Mouse (Mus musculus) CD4-positive helper T cell, adult 2 months (primary cell): ENCODE data around the gene Ltbp2.

Experiments used
- DNase-seq: peaks from one replicate; pipeline ENCODE4 v3.0.0-alpha.2; 2012; ENCODE audit warnings: low read depth, missing footprints, low spot score

Gene Ltbp2

DNA sequence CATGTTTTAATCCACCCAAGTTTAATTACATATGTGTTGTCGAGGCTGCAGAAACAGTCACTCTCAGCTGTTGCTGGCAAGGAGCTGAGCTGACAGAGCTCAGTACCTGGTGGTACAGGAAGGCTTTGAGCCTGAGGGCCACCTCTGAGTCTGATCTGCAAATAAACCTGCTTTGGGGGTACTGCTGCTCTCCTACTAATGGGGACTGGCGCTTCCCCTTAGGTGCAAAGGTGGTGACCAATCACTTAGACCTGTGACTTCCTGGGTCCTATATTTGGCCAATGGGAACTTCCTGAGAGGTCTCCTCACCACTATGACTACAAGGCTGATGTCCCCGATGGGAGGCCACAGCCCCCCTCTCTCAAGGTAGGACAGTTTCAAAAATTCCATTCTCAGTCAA lies 35.6 kb downstream of the Ltbp2 start:
- no peak for DNase-seq

- no peak for DNase-seq
Observed at GRCm38 (mm10) chr12:84839965-84840364, 36.4 kb downstream of the Ltbp2 start.

DNA sequence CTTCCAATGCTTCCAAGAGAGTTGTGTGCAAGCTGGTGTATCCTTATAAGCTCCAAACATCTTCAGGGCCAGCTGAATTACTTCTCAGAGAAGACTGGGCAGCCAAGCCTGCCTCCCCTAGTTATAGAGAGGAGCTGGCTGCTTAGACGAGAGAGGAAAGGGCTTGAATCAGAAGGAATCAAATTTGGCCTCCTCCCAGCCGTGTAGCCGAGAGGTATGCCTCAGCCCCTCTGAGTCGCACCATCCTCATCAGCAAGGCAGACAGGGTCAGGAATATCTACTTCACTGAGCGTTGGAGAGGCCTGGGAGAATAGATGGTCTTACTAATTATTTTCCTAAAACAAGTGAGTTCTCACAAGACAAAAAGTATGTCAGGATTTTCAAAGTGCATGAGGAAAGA lies 40.7 kb downstream of the Ltbp2 start:
- no peak for DNase-seq

DNA sequence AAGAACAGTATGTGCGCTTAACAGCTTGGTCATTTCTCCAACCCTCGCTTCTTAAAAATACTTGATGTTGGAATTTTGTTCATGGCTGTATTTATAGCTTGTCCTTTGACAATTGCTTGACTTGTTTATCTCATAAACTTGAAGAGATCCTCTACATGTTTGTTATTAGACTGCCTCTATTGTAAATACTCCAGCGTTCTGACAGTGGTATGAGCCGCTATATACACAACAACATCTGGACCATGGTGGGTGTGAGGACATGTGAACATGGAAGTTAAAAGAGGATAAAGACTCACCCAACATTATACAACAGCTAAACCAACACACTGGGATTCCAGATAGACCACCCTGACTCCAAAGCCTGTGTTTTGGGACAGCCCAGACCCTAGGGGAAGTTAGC lies 41.6 kb downstream of the Ltbp2 start:
- DNase-seq, result no peak

GRCm38 (mm10) chr12:84831648-84832047 lies 44.7 kb downstream of the Ltbp2 start:
- DNase-seq, result no peak

DNA sequence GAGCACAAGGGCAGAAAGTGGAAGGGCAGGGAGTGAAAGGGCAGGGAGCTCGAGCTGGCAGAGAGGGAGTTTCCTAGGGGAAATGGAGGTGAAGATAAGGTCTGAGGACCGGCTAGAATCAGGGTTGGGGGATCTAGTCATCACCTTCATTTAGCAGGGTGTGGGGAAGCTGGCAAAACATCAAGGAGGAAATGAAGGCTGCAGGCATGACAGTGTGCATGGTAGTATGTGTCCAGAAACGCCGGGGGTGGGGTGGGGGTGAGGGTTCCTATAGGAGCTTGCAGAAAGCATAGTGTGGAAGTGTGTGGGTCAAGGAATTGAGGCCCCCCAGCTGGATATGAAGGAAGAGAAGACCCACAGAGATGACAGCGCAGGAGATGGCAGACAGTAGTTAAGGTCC lies 45.2 kb downstream of the Ltbp2 start:
- no peak for DNase-seq

DNA sequence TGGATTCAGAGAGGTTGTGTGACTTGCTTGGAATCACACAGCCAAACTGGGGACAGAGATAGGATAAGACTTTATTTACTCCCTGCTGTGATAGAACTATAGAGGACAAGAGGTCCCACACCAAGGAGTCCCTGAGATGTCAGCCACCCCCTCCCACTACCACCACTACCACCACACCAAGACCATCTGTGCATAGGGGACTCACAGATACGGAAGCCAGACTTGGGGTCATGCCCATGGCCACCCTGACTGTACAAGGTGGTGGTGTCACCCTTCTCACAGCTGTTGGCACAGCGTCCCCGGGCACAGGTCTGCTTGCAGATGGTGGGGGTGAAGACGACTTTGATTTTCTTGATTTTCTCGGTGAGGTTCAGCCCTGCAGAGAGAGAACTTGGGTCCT lies 45.9 kb downstream of the Ltbp2 start:
- DNase-seq, result no peak

DNA sequence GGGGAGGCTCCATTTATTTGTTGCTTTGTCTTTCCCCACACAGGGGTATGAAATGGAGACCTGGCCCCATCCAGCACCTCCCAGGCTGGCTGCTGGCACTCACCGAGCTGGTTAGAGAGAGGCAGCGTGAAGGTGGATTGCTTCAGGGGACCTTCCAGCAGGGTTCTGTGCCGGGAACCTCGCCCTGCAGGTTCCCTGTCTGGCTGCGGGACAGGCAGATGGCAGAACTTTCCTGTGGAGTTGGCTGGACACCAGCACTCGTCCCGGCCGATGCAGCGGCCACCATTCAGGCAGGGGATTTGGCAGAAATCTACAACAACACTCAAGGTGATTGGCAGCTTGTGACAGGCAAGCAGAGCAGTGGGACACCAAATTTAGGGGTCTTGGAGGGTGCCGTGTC lies 46.4 kb downstream of the Ltbp2 start:
- DNase-seq, result no peak

DNA sequence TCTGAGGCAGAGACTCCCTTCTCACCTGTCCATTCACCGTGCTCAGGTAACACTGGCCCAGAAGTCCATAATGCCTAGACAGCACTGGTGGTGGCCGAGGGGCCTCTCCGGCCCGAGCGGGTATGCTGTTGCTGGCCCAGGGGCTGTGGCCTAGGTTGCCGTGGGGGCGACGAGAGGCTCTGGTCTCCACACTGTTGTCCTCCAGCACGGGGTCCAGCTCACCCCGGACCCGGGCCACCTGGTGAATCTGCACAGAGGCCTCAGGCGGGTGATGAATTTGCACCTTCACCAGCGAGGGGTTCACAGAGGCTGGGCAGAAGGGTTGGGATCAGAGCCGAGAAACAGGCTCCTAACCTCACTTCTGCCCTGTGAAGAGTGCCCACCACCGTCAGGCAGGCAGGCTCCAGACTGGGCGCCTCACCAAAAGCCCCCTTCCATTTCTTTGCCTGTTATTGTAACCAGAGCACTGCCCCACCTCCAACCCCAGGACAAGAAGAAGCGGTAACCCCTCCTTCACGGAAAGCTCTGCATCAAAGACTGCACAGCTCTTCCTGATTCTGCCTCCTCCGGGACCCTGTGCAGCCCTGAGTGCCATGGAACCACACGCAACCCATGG lies 47.1 kb downstream of the Ltbp2 start:
- no peak for DNase-seq

- DNase-seq, result no peak
Observed at GRCm38 (mm10) chr12:84827384-84827933, 48.9 kb downstream of the Ltbp2 start.

GRCm38 (mm10) chr12:84824203-84824602 lies 52.1 kb downstream of the Ltbp2 start:
- DNase-seq, result no peak

DNA sequence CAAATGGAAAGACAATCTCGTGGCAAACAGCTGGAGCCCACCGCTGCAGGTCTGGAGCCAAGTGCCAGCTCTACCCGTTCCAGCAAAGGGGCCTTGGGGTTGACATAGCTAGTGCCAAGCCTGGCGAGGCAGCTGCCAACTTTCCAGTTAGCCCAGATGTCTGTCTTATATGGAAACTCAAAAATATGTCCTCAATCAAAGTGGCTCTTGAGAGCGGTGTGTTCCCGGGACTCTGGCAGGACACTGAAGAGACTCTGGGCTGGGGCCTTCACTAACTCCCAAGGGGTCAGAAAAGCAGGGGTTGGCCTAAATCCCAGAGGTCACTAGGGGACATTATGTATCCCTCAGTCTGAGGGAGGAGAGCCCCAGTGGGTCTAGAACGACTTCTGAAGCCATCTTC lies 52.7 kb downstream of the Ltbp2 start:
- no peak for DNase-seq

GRCm38 (mm10) chr12:84819236-84820168 lies 56.8 kb downstream of the Ltbp2 start:
- DNase-seq, result no peak

DNA sequence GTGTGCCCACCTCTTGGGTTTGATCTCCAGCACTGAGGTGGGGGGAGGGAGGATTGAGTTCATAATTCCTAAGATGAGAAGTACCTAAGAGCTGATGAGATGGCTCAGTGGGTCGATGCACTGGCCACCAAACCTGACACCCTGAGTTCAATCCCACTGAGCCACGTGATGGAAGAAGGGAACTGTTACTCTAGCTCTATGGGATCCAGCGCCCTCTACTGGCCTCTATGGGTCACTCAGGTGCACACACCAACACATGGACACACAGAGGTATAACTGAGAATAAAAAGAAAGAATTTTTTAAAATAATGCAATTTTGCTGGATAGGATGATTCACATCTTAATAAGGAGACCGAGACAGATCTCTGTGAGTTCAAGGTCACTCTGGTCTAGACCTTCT lies 57.8 kb downstream of the Ltbp2 start:
- DNase-seq, result no peak

DNA sequence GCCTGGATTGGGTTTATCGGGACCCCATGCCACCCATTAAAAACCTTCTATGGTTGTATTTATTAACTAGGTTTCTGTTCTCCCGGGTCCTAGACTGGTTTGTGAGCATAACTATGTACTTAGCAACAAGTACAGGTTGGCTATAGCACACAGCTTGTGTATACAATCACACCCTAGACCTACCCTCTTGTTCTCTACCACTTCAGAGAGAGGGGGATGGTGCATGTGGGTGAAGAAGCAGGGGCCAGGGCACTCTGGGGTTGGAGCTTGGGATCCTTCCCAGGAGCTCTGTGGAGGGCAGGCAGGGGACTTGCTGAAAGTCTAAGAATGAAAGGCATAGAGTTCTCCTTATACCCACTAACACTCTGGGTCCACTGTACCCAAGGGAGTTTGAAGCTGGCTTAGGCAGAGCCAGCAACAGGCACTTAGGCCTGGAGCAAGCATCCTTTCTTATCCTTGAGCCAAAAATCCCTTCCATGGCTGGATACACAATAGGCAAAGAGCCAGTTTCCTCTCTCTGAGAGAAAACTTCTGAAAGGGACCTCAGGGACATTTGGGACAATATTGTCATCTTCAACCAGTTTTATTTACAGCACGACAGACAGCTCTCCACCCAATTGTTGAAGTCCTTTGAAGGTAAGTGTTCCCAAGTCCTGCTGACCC lies 61.5 kb downstream of the Ltbp2 start:
- DNase-seq, result no peak

DNA sequence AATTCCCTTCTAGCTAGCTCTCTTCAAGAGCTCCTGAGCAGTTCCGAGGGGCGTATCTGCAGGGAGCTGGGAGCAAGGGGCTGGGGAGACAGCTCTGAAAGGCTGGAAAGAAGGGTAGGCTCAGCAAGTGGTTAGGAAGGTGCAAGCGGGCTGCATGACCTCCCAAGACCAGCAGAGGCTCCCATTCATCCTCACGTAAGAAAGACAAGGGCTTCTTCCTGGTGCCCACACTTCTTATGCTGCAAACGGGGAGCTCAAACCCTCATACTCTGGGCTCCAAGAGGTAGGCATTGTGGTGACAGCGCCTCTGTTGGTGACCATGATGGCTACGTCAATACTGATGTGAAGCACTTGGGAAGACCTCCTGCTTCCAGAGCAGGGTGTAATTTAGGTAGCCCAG lies 62.6 kb downstream of the Ltbp2 start:
- DNase-seq, result no peak

GRCm38 (mm10) chr12:84812004-84812403 lies 64.3 kb downstream of the Ltbp2 start:
- no peak for DNase-seq

- DNase-seq, result no peak
Observed at GRCm38 (mm10) chr12:84811510-84811909, 64.8 kb downstream of the Ltbp2 start.

DNA sequence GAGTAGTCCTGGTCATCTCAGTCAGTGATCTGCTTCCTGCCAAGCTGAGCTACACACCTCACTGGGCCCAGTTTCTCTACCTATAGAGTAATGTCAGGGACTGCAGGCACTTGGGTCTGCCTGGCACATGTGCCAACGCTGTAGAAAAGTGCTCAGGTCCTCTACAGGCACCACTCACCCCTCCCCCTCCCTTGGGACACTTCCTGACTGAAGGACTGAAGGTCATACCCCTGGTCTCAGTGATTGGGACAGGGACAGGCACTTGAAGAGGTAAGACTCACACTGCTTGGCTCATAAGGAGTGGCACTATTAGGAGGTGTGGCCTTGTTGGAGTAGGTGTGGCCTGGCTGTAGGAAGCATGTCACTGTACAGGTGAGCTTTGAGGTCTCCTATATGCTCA lies 65.5 kb downstream of the Ltbp2 start:
- DNase-seq, result no peak

DNA sequence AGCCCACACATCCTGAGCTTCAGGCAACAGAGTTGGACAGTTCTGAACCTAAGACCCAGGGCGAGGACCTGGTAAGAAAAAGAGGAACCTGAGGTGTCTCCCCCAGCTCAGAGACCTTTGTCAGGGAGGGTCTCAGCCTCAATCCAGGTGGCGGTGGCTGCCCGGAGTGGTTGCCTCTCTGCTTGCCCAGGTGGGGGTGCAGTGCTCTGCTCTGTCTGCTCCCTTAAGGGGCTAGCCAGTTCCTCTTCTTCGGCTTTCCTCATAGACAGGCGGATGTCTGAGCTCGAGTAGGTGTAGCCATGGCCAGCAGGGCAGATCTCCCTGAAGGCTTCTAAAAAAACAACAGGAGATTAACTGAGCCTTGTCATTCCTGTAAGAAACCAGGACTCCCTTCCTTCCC lies 67.3 kb downstream of the Ltbp2 start:
- no peak for DNase-seq

DNA sequence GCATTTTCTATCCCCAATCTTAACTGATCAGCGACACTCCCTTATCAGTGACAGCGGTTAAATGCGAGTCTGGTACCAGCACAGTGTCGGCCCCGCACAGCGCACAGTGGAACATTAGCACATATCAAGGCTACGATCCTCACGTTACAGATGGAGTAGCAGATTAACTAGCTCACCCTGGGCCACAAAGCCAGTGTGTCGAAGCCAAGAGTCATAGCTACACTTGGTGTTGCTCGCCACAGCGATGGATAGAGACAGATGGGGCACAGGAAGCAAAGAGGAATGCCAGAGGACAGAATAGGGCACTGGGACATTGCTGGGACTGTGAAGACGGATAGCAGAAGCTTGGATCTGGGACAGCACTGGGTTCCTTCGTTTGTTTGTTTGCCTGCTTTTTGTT lies 69.0 kb downstream of the Ltbp2 start:
- DNase-seq, result no peak

- no peak for DNase-seq
Observed at GRCm38 (mm10) chr12:84806726-84807125, 69.6 kb downstream of the Ltbp2 start.
